Mouse (Mus musculus): ENCODE measurements around the gene Vax2.

The Vax2 gene

DNA sequence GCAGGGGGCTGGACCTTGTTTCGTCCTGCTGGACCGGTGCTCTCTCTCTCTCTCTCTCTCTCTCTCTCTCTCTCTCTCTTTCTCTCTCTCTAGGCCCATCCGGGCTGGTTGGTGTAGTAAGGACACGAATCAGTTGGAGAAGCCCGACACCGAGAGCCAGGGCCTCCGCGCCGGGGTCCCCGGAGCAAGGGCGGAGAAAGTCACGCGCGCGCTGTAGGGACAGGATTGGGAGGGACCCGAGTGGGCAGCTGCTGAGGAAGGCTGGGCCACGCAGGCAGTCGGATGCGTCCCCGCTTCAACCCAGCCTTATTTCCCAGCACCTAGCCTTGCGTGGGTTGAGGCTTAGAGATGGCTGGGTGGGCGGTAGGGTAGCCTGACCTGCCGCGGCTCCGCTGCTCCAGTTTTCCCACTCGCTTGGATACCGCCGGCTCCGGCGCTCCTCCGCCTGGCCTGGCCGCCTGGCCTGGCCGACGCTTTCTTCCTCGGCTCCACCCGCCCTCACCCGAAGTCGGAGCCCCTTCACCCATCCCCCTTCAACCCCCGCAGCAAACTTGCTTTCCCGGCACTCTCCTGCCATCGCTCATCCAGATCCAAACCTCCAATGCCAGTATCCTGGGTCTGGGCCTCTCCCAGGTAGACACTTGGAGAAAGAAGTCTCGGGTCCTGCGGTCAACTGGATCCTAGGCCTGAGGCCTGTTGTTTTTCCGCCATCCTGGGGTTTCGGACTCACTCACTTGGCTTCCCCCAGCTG is 836 bp downstream of the Vax2 start:
- in situ Hi-C loops (cut with MboI) = no loop called here

GRCm38 (mm10) chr6:83713271-83714136 is 2.4 kb downstream of the Vax2 start:
- in situ Hi-C loops (cut with MboI) = no loop called here

GRCm38 (mm10) chr6:83714221-83715123 is 3.4 kb downstream of the Vax2 start:
- in situ Hi-C loops (cut with MboI) = no loop called here

DNA sequence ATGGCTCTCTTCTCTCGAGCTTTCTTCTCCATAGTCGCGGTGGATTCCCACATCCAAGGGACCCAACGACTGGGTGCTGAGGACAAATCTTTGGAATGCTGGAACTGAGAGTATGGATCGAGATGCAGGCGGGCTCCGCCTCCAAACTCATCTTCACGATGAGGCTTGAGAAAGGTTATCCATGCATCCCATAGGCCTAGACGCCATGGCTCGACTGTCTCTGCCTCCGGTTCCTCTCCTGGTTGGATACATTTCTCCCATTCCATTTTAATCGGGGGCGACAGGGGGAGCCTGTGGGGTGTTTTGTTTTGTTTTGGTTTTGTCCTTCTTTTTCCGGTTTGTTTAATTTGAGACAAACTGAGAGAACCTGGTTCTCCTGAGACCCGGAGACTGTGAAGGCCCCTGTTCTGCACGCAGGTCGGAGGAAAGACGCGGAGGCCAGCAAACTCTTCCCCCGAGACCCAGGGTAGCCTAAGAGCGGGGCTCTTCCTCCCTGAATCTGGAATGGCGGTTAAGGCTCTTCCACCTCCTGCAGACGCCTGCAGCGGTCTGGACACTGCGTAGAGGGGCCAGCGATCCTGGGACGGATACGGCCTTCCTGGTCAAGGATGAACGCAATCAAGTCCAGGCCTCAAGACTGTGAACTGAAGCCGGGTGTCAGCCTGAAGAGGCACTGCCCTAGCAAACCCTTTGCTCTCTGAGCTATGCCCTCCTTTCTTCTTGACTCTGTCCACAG is 4.6 kb downstream of the Vax2 start:
- in situ Hi-C loops (cut with MboI) = no loop called here

GRCm38 (mm10) chr6:83717026-83717425 is 6.0 kb downstream of the Vax2 start:
- in situ Hi-C loops (cut with MboI) = no loop called here

- in situ Hi-C loops (cut with MboI) = no loop called here
These were observed 11.5 kb downstream of the Vax2 start for GRCm38 (mm10) chr6:83722526-83722925.

GRCm38 (mm10) chr6:83727178-83727577 is 16.1 kb downstream of the Vax2 start:
- in situ Hi-C loops (cut with MboI) = no loop called here

DNA sequence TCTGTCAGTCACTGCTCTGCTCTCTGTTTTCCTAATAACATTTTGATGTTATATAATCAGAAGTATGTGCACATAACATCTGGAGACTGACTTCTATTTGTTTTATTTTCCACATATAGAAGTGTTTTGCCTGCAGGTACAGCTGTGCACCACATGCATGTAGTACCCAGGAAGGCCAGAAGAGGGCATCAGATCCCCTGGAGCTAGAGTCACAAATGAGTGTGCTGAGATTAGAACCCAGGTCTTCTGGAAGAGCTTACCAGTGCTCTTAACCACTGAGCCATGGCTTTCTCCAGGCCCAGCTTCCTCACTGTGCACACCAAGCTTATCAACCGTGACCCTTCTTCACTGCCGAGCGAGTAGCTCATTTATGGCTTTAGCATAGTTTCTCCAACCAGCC is 17.4 kb downstream of the Vax2 start:
- in situ Hi-C loops (cut with MboI) = no loop called here

- in situ Hi-C loops (cut with MboI) = no loop called here
These were observed 18.4 kb downstream of the Vax2 start for GRCm38 (mm10) chr6:83729350-83729970.

- in situ Hi-C loops (cut with MboI) = no loop called here
These were observed 20.1 kb downstream of the Vax2 start for GRCm38 (mm10) chr6:83731128-83731527.

DNA sequence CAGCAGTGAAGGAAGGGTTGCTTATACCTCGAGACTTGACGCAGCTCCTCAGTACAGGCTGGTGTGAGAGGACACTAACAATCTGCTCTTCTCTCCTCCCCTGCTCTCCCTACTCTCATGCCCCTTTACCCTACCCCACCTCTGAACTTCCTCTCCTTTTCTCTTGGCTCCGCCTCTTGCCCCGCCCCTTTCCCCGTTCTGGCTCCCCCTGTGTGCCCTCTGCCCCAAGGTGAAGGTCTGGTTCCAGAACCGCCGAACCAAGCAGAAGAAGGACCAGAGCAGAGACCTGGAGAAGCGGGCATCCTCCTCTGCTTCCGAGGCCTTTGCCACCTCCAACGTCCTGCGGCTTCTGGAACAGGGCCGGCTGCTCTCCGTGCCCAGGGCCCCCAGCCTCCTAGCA is 26.2 kb downstream of the Vax2 start:
- in situ Hi-C loops (cut with MboI) = no loop called here

DNA sequence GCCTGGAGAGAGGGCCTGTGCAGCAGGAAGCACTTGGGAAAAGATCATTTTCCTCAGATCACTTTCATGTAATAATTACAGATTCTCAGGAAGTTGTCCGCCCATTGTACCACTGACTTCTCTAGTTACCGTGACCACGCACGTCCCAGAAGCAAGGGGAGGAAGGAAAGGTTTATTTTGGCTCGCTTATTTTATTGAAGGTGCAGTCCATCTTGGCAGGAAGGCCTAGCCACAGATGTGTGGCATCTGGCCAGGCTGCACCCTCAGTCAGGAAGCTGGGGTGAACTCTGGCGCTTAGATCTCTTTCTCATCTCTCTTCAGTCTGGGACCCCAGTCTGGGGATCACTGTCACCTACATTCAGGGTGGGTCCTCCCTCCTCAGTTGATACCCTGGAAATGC is 27.5 kb downstream of the Vax2 start:
- in situ Hi-C loops (cut with MboI) = no loop called here

- in situ Hi-C loops (cut with MboI) = no loop called here
These were observed 31.7 kb downstream of the Vax2 start, which contains the start of gene Atp6v1b1 for GRCm38 (mm10) chr6:83742761-83743160. Atp6v1b1 (plus strand) TSS chr6:83742990.

DNA sequence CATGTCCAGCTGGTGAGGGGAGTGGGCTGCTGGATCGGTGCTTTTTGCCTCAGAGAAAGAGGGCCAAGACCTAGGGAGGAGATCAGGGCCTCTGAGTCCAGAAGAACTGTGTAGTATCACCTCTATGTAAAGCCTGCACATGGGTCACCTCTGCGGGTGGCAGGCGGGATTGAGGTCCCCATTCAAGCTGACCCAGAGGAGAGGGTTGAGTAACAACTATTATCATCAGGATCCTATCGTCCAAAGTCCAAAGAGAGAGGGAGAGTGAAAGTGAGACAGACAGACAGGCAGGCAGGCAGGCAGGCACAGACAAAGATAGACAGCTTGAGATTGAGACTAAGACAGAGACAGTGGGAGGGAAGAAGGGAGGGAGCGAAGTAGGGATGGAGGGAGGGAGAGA is 32.1 kb downstream of the Vax2 start:
- in situ Hi-C loops (cut with MboI) = no loop called here

DNA sequence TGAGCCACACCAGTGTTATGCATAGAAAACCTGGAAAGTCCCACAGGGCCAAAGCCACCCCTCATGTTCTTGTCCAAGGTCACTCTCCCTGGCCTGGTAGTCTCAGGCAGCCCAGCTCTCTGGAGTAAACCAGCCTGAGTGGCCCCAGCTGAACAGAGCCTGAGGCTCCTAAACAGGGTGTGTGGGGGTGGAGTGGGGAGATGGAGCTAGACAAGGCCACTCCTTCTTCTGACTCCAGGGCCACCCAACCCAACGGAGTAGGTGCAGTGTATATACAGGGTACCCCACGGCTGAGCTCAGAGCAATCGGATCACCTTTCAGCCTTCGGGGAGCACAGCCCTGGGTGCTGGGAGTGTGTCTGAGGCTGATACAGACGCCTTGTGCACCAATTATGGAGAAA is 33.1 kb downstream of the Vax2 start:
- in situ Hi-C loops (cut with MboI) = no loop called here

GRCm38 (mm10) chr6:83744557-83744956 is 33.5 kb downstream of the Vax2 start:
- in situ Hi-C loops (cut with MboI) = no loop called here

- in situ Hi-C loops (cut with MboI) = no loop called here
These were observed 34.4 kb downstream of the Vax2 start for GRCm38 (mm10) chr6:83745466-83745865.

DNA sequence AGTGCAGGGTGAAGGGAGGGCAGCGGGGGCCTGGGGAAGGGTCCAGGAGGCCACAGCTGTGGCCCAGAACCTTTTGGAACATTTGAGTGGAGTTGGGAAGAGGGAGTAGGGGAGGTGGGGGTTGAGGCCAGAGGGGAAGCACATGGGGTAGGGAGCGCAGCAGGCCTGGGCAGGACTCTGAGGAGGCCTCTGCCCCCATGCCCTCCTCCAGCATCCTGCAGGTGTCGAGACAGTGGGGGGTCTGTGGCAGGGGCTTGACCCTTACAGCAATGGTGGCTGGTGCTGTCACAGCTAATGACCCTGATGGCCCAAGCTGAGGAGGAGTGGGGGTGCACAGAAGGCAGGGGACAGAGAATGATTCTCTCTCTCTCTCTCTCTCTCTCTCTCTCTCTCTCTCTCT is 38.2 kb downstream of the Vax2 start:
- in situ Hi-C loops (cut with MboI) = no loop called here

GRCm38 (mm10) chr6:83750171-83750684 is 39.2 kb downstream of the Vax2 start:
- in situ Hi-C loops (cut with MboI) = no loop called here

GRCm38 (mm10) chr6:83756051-83756450 is 45.0 kb downstream of the Vax2 start:
- in situ Hi-C loops (cut with MboI) = no loop called here

DNA sequence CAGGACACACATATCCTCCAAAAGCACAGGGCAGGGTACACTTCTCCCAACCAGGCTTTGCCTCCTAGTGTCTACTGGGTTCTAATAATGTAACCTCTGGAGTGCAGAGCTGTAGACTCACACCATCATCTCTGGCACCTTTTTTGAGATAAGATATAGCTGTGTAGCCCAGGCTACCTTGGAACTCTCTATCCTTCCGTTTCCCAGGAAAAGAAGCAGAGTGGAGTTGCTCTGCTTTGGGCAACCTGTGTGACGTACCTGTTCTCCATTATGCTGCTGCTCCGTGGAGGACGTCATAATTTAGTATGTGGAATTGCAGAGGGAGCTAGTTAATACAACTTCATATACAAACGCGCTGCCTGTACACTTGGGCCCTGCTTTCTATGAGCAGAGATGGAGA is 51.3 kb downstream of the Vax2 start, which contains the start of gene Ankrd53:
Ankrd53 (plus strand) TSS at position 301 of the 400 bp plus-strand sequence.
- in situ Hi-C loops (cut with MboI) = no loop called here
